Mouse (Mus musculus): ENCODE results near the gene Ceacam2.
"Not testable (repeated sequence)": the region's sequence is repeated elsewhere in the genome, so short reads cannot be mapped to it uniquely, and the experiment has no call there.

Gene Ceacam2

DNA sequence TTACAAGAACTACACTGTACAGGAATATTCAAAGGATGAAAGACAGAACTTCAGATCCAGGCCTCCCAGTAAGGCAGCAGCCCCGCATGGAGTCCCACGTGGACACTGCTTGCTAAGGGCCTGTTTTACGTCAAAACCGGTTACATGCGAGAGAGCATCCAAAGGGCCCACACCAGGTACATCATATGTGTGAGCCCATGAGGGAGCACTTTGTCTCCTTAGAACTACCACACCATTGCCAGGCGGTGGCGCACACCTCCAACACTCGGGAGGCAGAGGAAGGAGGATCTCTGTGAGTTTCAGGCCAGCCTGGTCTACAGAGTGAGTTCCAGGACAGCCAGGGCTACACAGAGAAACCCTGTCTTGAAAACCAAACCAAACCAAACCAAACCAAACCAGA, 58.9 kb downstream of the Ceacam2 start:
- DNase-seq = peak; percentile 65

DNA sequence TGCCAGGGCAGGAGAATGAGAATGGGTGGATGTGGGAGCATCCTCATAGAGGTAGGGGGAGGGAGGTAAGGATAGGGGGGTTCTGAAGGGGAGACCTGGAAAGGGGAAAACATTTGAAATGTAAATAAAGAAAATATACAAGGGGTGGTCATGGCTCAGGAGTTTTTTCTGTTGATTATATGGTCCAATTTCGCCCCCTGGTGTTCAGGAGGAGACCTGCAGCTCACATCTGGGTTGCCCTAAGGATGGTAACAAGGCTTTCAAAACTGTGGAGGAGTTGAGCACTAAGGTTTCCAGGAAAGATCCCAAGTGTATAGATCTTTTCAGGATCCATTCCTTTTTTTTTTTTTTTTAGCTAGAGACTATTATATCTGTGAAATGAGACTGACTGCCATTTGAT, 60.2 kb downstream of the Ceacam2 start:
- DNase-seq = peak; percentile 94

DNA sequence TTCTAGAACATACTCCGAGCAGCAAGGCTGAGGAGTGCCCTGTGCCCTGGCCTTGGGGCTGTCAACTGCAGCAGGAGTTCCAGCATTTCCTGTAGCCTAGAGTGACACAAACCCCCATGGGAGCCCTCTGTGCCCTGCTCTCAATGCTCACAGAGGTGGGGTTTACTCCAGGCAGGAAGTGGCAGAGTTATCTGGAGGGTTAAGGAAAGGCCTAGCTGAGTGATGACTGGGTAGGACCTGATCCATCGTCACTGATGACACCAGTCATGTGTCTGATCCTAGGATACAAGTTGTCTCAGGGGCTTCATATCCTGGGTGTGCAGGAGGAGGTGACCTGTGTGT, 61.9 kb downstream of the Ceacam2 start:
- DNase-seq = not testable (repeated sequence)

DNA sequence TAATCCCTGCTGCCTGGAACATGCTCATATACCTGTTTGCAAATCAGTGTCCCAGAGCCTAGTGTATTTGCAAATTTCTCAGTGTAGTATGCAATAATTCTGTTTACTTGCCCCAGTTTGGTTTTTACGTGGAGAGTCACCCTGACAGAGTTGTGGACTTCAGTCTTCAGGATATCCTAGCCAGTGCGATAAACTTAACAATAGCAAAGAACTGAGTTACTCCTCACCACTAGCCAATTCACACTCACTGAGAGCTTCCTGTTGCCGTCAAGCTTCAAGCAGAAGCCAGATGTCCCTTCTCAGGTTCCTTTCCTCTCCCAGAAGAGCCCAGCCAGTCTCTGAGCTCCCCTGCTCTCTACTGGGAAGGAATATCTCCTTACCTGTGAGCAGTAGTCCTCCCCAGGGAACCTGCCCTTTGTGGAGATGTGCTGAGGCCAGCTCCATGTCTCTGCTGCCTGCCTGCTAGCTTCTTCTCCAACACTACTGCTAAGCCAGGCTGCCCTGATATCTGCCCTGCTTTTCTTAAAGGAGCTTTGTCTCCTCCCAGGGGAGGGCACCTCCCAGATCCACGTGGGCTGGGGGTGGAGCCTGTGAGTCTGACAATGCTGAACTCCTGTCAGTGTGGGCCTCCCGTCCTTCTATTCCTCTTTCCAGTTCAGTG, 62.4 kb downstream of the Ceacam2 start, which contains the start of gene Ceacam1:
TSS of gene Ceacam1 (minus strand) at position 513 of the 661 bp plus-strand sequence.
- peak; percentile 98 for DNase-seq

DNA sequence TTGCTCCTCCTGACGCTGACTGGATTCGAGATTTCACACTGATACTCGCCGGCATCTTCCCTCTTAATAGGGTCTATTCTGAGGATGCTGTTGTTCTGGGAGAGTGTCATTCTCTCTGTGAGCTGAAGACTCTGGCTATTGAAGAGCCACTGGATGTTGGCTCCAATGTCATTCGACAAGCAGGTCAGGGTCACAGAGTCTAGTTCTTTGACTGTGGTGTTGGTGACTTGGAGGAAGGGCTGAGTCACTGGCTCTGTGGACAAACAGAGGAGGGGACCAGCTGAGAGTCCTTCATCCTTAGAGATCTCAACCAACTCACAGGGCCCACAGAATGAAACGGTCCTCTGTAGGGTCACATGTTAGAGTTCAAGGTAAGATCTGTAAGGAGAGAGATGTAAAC, 67.8 kb downstream of the Ceacam2 start:
- DNase-seq = peak; percentile 63
